Mouse (Mus musculus) kidney, adult 9 months (tissue): Measurements from ENCODE around the gene Spata13.

Experiments
- DNase-seq: peaks from one replicate; pipeline ENCODE4 v3.0.0; 2022

Spata13 gene

DNA sequence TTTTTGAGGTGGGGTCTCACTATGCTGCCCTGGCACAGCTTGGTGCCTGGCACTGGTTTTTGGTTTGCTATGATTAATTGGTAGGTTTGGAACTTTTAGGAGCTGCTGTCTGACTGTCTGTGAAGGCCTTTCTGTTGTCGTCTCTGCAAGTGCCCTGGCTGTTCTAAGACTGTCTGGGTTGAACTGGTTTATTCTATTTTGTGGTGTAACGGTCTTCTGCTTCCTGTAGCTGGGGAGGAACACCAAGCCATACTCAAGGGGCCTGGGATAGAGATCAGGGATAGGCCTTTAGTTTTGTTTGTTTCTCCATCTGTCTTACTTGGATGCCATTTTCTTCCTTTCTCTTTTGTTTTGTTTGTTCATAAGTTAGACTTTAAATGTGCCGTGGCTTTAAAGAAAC is 88.1 kb downstream of the Spata13 start:
- no peak for DNase-seq

DNA sequence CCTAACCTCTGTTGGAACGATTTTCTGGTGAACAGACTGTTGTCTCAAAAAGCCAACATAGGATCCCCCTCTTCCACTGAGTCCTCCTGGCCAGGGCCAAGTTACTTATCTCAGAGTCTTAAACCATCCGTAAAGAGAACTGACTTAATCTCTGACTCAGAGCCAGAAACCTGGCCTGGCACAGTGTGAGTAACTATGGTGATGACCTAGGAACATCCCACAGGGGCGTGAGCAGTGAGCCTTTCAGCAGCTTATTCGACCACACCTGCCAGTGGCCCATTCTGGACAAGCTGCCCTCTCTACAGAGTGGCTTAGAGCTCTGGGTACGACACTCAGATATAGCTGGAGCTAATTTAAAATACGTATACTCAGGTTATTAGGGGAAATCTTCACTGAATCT is 92.3 kb downstream of the Spata13 start:
- peak; percentile 62 for DNase-seq

DNA sequence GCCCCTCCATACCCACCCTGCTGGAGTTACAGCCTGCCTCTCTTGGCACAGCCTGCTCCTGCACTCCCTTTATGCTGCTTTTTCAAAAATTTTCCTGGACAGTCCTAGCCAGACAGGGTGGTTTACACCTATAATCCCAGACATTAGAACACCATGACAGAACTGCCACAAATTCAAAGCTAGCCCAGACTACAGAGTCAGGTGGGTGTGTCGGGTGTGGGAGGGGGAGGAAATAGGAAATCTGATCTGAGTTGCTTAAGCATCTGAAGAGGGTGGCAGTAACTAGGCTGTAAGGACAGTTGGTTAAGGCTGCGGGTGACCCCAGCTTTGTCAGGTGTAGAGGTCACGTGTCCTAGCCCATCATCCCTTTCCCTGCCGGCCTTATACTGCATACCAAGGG is 93.3 kb downstream of the Spata13 start:
- DNase-seq: no peak

DNA sequence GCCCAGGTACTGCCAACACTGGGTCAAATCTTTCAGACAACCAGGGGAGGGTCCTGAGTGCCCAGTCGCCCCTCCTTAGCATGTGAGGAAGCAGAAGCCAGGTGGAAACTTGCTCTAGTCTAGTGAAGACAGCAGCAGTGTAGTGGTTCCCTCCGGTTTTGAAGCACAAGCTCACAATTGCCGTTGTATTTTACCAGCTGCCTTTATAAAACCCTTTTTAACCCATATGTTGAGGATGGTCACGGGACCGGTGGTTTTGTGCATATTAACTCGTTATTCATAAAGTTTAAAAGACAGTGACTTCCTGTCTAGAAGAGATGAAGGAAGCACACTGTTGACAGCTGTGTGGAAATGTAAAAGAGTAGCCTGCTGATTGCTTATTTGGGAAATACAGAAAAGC is 98.3 kb downstream of the Spata13 start:
- no peak for DNase-seq

DNA sequence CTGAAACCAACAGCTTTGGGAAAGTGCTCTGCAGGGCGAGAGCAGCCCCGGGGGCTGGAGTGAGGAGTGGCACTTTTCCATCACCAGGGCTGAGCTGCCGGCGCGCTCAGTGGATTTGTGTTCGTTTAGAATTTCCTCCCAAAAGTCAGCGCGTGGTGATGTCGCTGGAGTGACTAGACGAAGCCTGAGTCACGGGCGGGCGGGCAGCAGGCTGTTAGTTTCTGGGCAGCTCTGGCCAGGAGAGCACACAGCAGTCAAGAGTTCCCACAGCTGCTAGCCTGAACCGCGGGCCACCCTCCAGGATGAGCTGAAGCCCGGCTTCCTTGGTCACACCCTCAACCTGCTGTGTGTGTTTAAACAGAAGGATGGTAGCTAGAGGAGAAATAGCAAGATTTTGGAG is 99.0 kb downstream of the Spata13 start:
- no peak for DNase-seq

DNA sequence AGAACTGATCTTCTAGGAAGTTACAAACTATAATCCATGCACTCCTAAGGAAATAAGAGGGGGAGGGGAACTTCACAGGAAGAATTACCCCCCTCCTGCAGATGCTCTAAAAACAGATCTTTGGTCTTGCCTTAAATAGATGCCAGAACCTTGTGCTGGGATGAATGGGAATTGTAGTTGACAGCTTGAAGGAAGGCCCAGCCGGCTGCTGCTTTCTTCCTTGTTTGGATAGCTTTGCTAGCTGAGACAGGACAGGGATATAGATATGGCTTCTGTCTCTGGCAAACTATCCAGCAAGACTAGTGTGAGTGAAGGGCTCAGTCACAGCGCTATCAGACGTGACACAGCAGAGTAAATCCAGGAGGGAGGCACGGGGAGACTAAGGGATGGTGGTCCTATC is 99.9 kb downstream of the Spata13 start:
- no peak for DNase-seq

DNA sequence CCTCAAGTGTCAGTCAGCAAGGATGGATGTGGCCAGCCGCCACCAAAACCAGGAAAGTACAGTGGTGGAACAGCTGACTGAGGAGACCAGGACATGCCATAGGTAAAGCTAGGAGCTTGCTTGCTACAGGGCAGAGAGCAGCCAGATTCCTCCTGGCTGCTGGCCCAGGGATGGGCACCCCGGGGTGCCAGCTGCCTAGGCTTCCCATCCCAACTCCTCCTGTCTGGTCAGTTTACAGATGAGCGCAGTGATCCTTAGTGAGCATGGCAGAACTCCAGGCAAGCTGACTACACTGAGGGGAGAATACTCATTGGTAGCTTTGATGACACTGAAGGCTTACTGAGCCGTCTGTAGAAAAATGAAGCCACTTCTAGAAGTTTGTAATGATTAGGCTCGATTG is 101.4 kb downstream of the Spata13 start:
- no peak for DNase-seq

DNA sequence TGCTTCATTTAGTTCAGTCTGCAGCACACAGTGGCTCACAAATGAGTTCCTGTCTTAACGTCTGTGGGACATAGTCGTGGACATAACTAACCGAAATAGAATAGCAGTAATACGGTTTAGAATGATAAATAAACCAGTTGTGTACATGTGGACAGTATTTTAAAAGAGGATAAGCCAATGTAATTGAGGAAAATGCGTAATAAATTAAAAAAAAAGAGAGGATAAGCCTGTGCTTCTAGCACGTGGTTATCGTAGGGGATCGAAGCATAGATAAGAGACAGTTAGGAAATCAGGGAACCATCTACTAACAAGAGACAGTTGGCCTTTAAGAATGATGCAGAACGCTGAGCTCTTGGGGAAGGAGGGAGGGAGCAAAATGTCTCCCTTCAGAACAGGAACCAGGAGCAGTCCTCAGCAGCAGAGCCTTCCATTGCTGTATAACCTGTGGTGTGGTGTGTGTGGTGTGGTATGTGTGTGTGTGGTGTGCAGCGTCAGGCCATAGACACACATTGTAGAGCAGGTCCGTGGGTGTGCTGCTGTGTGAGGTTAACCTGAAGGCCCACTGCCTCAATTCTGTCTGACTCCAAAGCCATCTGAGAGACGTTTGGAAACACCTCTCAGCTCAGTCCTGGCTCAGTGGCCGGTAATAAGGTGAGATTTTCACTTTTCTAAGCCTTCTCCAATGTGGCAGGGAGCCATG is 102.2 kb downstream of the Spata13 start:
- DNase-seq: no peak

DNA sequence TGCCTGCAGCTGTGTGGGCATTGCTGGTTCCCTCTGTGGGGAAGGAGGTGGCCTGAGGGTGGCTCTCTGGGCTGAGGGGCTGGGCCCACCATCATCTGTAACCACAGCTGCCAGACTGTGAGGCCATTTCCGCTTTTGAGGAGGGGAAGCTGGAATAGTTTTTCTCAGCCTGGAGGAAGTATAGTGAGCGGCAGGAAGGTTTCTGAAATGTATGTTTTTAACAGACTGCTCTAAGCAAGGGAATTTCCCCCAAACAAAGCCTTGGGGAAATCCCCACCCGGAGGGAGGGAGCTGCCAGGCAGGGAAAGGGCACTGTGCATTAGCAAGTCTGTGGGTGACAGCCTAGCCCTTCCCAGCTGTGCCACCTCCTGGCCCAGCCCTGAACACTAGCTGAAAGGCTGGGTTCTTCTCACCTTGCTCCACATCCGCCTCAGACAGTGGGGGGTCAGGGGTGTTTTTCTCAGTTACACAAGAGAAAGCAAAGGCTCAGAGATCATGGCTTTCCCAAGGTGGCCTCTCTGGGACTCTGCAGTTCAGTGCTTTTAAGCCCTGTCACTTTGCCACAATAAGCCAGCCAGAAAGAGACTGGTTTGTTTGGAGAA is 102.9 kb downstream of the Spata13 start:
- DNase-seq: peak; percentile 40

DNA sequence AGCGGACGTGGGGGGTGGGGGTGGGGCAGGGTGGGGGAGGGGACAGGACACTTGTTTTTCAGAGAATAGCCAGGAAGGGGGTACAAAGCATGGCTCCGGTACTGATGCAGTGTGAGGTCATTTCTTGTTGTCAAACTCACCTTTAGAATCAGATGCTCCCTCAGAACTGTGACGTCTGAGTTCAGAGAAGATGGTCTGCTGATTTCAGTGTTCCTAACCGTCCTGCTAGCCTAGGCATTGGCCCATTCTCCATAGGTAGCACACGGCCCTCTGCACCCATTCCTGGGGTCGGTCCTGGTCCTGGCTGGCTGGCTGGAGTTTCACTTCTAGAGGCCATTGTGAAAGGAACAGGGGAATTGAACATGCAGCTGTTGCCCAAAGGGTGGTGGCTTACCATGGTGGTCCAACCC is 103.4 kb downstream of the Spata13 start:
- no peak for DNase-seq

DNA sequence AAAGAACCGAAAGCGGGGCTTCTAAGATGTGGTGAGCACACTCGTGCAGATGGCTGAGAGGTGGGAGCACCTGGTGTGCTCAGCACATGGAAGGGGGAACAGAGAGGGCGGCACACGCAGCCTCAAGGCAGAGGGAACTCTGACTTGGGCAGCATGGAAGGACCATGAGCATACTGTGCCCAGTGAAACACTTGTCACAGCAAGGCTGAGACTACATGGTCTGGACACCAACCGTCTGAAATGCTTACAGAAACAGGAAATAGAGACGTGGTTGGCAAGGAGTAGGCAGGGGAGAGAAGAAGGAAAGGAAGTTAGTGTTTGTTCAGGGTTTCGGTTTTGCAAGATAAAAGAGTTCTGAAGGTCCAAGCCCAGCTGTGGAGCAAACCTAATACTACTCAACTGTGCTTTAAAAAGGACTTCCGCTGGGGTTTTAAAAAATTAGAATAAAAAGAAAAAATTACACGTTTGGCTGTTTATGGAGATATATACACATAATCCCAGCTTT is 104.7 kb downstream of the Spata13 start:
- DNase-seq: no peak

DNA sequence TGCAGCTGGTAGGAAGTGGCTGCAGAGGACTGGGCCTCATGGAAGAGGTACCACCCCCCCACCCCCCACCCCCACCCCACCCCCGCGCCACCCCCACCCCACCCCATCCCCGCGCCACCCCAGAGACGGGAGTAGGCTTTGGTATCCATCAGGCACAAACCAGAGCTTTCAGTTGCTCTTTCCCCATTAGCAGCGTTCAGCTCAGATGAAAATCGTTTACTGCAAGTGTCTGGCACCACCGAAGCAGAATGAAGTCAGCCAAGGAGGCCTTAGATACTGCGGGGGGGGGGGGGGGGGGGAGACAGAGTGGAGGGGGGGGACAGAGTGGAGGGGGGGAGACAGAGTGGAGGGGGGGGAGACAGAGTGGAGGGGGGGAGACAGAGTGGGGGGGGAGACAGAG is 105.4 kb downstream of the Spata13 start:
- no peak for DNase-seq

DNA sequence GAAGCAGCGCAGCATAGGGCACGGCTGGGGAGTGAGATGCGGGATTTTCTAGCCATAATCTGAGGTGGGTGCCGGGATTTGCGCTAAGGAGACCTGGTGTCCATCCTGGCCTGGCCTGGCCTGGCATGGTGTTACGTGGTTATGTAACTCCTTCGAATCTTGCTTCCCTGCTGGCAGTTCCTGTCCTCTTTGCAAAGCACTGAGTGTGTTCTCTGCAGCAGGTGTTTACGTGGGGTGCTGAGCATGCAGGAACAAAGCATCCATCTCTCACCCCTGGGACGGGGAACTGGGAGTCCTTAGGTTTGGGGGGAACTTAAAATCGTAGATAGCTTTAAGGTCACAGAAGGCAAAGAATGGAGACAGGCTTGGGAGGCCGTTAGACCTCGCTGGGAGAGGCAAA is 105.8 kb downstream of the Spata13 start:
- DNase-seq: no peak

DNA sequence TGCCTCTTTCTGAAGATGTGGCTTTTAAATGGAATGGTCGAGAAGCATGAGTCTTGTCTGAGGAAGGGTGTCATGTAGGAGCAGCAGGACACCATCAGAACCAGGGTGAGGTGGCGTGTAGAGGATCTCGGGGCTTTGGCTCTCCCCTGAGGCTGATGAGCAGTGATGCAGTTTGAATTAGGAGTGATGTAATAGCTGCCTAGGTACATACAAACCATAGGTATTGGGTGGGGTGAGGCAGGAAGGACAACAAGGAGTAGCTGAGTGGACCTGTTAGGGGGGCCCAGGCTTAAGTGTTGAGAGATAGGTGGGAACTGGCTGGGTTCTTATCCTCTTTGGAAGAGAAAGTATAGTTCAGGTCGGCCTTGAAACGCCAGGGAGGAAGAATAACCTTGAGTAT is 106.7 kb downstream of the Spata13 start:
- no peak for DNase-seq

DNA sequence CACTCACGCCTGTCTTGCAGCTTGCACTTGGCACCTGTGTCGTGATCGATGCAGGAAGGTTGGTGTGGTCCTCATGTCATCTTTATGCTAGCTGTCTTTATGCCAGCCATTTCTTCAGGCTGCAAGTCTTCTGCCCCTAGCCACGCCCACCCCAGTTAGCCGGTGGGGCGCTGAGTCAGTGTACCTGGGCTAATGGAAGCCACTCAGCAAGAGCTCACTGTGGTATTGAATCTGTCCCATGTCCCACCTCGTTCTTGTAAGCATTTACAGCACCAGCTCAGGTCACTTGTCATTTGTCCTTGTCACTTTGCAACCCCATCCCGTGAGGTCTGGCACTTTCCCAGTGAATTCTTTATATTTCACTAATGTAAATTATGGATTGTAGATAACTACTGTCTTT is 107.2 kb downstream of the Spata13 start:
- DNase-seq: no peak

DNA sequence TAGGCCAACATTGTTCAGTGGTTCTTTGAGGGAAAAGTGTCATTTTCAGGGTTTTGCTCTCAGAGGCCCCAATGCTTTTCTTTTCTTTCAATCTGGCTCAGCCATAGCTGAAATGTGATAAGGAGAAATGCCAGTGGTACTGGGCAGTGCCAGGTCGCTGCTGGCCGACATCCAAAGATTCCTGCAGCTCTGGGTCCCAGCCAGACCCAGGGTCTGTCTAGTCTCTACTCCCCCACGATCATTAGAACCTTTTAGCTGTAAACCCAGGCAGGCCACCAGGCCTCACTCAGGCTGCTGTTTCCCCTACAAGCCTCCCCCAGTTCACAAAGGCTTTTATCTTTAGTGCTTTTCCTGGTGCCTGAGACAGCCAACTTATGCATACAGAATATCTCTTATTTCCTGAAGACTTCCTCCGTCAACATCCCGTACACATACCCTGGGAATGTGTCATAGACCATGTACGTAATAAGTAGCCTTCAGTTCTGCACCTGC is 107.7 kb downstream of the Spata13 start:
- no peak for DNase-seq

DNA sequence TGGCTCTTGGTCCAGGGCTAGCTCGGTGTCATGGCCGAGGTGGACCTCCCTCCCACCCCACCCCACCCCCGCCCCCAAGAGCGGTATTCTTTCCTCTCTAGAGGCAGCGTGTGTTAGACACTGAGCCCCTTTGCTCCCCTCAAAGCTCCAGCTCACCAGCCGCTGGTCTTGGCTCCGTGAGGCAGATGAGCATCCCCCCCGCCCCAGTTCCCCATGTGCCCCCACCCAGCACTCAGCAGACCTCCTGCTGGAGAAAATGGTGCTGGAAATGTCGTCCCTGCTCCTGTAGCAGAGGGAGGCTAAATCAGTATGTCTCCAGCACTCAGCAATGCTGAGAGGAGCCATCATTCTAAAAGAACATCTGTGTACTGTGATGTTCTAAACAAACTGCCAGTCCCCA is 109.9 kb downstream of the Spata13 start:
- DNase-seq: no peak

DNA sequence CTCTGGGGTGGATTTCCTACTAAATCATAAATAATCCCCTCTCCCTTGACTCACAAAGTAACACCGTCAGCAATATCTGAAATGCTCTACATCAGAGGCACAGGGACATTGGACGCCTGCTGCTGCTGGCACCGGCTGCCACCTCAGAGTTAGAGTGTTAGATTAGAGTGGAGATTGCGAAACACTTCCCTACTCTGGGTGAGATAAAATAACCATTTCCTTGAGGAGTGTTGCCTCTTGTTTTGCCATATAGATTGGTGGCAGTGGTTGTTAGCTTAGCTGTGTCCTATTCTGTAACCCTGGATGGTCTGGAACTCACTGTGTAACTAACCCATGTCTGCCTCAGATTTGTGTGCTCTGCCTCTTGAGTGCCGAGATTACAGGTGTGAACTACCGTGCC is 111.4 kb downstream of the Spata13 start:
- DNase-seq: no peak

DNA sequence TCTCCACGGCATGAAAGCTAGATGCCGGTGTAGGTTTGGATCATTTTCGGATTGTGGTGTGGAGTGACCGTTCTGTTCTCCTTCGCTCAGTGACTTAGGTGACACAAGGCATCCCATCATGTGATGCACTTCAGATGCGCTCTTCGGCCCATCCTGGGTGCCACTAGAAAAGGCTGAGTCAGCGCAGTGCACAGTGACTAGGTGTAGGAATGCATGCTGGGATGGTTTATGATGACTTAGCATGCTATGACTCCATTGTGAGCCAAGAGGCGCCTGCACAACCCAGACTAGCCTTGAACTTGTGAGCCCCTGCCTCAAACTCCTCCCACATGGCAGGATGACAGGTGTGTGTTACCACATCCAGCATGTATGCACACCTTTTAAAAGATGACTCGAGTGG is 112.3 kb downstream of the Spata13 start:
- no peak for DNase-seq

DNA sequence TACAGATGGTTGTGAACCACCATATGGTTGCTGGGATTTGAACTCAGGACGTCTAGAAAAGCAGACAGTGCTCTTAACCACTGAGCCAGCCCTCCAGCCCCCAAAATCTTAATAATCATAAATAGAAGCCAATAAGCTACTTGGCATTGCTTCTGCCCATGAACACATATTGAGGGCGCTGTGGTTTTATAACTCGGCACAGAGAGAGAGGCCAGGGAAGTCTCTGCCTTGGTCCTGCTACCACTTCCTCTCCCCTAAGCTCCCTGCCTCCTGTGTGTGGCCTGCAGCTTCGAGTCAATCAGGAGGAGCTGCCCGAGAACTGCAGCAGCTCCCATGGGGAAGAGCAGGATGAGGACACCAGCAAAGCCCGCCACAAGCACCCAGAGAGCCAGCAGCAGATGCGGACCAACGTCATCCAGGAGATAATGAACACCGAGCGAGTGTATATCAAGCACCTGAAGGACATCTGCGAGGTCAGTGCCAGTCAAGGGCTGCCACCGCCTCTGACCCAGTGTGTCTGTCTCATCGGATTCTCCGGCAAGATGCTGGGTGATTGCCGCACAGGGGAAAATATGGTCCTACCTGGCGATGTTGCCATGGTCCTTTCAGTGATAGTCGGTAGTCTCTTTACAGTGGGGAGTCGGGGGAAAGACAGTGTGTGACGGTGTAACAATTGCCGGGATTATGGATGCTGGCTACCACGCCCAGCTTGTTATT is 113.5 kb downstream of the Spata13 start:
- DNase-seq: no peak

DNA sequence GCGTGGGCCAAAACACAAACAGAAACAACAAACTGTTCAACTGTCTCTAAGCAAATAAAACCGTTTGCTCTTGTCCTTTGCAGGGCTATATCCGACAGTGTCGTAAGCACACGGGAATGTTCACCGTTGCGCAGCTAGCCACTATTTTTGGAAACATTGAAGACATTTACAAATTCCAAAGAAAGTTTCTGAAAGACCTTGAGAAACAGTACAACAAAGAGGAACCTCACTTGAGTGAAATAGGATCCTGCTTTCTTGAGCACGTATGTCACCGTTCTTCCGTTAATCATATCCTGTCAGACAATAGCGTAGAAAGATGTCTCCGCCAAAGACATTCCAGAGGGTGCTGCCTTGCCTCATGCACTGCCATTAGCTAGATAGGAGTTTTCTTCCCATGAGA is 116.1 kb downstream of the Spata13 start:
- no peak for DNase-seq

DNA sequence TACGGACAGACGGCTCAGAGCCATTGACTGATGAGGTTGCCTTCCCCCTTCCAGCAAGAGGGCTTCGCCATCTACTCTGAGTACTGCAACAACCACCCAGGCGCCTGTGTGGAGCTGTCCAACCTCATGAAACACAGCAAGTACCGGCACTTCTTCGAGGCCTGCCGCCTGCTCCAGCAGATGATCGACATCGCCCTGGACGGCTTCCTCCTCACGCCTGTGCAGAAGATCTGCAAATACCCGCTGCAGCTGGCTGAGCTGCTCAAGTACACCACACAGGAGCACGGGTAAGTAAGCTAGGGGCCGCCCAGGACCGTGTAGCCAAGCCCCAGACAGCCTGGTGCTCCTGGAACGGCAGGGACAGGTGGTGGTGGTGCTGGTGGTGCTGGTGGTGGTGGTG is 117.8 kb downstream of the Spata13 start:
- DNase-seq: no peak

DNA sequence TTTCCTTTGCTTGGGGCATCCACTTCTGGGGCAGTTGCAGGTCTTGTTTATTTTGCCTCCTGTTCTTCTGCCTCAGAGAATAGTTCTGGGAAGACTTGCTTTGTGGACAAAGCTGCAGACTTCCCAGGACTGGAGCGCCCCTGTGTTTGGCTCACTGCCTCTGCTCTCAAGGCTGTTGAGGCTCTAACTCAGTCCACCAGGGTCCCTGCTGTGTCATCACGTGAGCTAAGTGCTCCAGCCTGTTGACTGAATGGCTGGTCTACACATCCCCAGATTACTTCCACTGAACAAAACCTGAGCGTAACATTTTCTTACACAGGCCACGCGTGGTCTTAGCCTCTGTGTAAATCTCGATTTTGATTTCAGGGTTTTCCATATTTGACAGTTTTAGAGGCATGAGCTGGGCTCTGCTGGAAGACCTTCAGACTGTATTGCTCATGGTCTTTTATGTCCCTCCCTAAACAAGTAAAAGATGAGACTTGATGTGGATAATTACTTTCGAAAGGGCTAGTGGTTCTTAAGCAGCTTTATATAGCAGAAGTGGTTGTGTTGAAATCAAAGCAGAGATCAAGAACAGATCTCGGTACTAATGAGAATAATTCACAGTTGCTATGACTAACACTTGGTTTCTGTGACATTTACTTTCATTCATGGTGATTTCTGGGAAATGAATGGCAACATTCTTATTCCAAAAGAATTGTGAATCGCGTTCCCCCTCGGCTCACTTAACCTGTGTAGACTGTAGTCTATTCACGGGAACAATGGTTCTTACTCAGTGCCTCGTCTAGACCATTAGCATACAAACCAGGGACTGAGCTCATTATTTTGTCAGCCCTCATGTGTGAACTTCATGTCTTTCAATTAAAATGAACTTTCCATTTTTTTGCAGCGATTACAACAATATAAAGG is 119.3 kb downstream of the Spata13 start:
- no peak for DNase-seq
